Mouse (Mus musculus): ENCODE results near the gene Unc13d. TPM values are rescaled to one million over a fixed set of nuclear protein-coding genes. Genes with fewer than 3 reads are reported as not detected.
"Not testable (repeated sequence)": the region's sequence is repeated elsewhere in the genome, so short reads cannot be mapped to it uniquely, and the experiment has no call there.

Unc13d gene
- polyA plus RNA-seq, 1 experiment from 2014 or later: 1.1 TPM

- WGBS: 86% methylated on average over 6 of the region's 6 CpGs
- Histone ChIP-seq H3K36me3 (ENCODE audit: control insufficient read depth, insufficient read depth, low read length) (no peaks in the 10 kb centered on the region), H3K4me3 (ENCODE audit: low read depth, low read length) (peak overlapping the region; percentile 70), H3K9ac (ENCODE audit: low read length) (peak overlapping the region; percentile 90), H3K4me2 (ENCODE audit: low read depth, severe bottlenecking) (peak overlapping the region; percentile 90), H3K27ac (replicated peaks; ENCODE audit: low read depth, low read length) (no peak overlapping the region), H3K9me3 (ENCODE audit: control insufficient read depth, low read length) (no peaks in the 10 kb centered on the region), H3K4me1 (ENCODE audit: control insufficient read depth, insufficient read depth, low read length) (0 out of 2 replicates have a peak, but pooled peaks cover 6% of the 10 kb centered on the region), H3K27me3 (ENCODE audit: control insufficient read depth, insufficient read depth, low read length) (no peaks in the 10 kb centered on the region)
- ATAC-seq (ENCODE audit: insufficient number of reproducible peaks, low FRiP score, low TSS enrichment, low read depth) (no peak), DNase-seq (ENCODE audit: low spot score) (no peak)
Measured at GRCm38 (mm10) chr11:116029086-116029865, 48.5 kb downstream of the Unc13d start.

GRCm38 (mm10) chr11:116028177-116028865 is 49.4 kb downstream of the Unc13d start:
- Histone ChIP-seq H3K4me1 (ENCODE audit: control insufficient read depth, insufficient read depth, low read length) (0 out of 2 replicates have a peak, but pooled peaks cover 6% of the 10 kb centered on the region), H3K4me3 (ENCODE audit: low read depth, low read length) (no peak overlapping the region), H3K9me3 (ENCODE audit: control insufficient read depth, low read length) (no peaks in the 10 kb centered on the region), H3K4me2 (ENCODE audit: low read depth, severe bottlenecking) (no peak overlapping the region), H3K27ac (replicated peaks; ENCODE audit: low read depth, low read length) (no peak overlapping the region), H3K27me3 (ENCODE audit: control insufficient read depth, insufficient read depth, low read length) (no peaks in the 10 kb centered on the region), H3K36me3 (ENCODE audit: control insufficient read depth, insufficient read depth, low read length) (no peaks in the 10 kb centered on the region), H3K9ac (ENCODE audit: low read length) (no peak overlapping the region)
- no peak for DNase-seq (ENCODE audit: low spot score)
- no peak for ATAC-seq (ENCODE audit: insufficient number of reproducible peaks, low FRiP score, low TSS enrichment, low read depth)
- 85% methylated on average over 9 of the region's 9 CpGs for WGBS

GRCm38 (mm10) chr11:116027756-116028155 is 50.0 kb downstream of the Unc13d start, which contains the start of gene H3f3b:
H3f3b (minus strand) TSS chr11:116027962.
- ATAC-seq (ENCODE audit: insufficient number of reproducible peaks, low FRiP score, low TSS enrichment, low read depth): no peak
- H3K36me3 ChIP-seq (ENCODE audit: control insufficient read depth, insufficient read depth, low read length): no peaks in the 10 kb centered on the region
- H3K9me3 ChIP-seq (ENCODE audit: control insufficient read depth, low read length): no peaks in the 10 kb centered on the region
- H3K9ac ChIP-seq (ENCODE audit: low read length): no peak within 1 kb of the TSS
- no peak within 1 kb of the TSS for H3K27ac ChIP-seq (replicated peaks; ENCODE audit: low read depth, low read length)
- no peak within 1 kb of the TSS for H3K4me3 ChIP-seq (ENCODE audit: low read depth, low read length)
- H3K27me3 ChIP-seq (ENCODE audit: control insufficient read depth, insufficient read depth, low read length): no peaks in the 10 kb centered on the region
- no peak for DNase-seq (ENCODE audit: low spot score)
- WGBS: 82% methylated on average over 4 of the region's 4 CpGs
- H3K4me2 ChIP-seq (ENCODE audit: low read depth, severe bottlenecking): no peak within 1 kb of the TSS
- 0 out of 2 replicates have a peak, but pooled peaks cover 6% of the 10 kb centered on the region for H3K4me1 ChIP-seq (ENCODE audit: control insufficient read depth, insufficient read depth, low read length)

GRCm38 (mm10) chr11:116025056-116025845 is 52.5 kb downstream of the Unc13d start:
- no peak for ATAC-seq (ENCODE audit: insufficient number of reproducible peaks, low FRiP score, low TSS enrichment, low read depth)
- Histone ChIP-seq H3K4me1 (ENCODE audit: control insufficient read depth, insufficient read depth, low read length) (no peaks in the 10 kb centered on the region), H3K4me2 (ENCODE audit: low read depth, severe bottlenecking) (no peak overlapping the region), H3K9ac (ENCODE audit: low read length) (no peak overlapping the region), H3K36me3 (ENCODE audit: control insufficient read depth, insufficient read depth, low read length) (no peaks in the 10 kb centered on the region), H3K9me3 (ENCODE audit: control insufficient read depth, low read length) (no peaks in the 10 kb centered on the region), H3K4me3 (ENCODE audit: low read depth, low read length) (no peak overlapping the region), H3K27ac (replicated peaks; ENCODE audit: low read depth, low read length) (no peak overlapping the region), H3K27me3 (ENCODE audit: control insufficient read depth, insufficient read depth, low read length) (no peaks in the 10 kb centered on the region)
- 92% methylated on average over 3 of the region's 3 CpGs for WGBS
- DNase-seq (ENCODE audit: low spot score): no peak

GRCm38 (mm10) chr11:116024356-116024808 is 53.4 kb downstream of the Unc13d start:
- peak overlapping the region; percentile 90 for H3K4me3 ChIP-seq (ENCODE audit: low read depth, low read length)
- no peaks in the 10 kb centered on the region for H3K9me3 ChIP-seq (ENCODE audit: control insufficient read depth, low read length)
- H3K27me3 ChIP-seq (ENCODE audit: control insufficient read depth, insufficient read depth, low read length): no peaks in the 10 kb centered on the region
- DNase-seq (ENCODE audit: low spot score) (peak; percentile 99), ATAC-seq (ENCODE audit: insufficient number of reproducible peaks, low FRiP score, low TSS enrichment, low read depth) (peak; percentile 92)
- peak overlapping the region; percentile 100 for H3K9ac ChIP-seq (ENCODE audit: low read length)
- no peaks in the 10 kb centered on the region for H3K36me3 ChIP-seq (ENCODE audit: control insufficient read depth, insufficient read depth, low read length)
- H3K4me1 ChIP-seq (ENCODE audit: control insufficient read depth, insufficient read depth, low read length): no peaks in the 10 kb centered on the region
- H3K4me2 ChIP-seq (ENCODE audit: low read depth, severe bottlenecking): peak overlapping the region; percentile 39; the same call in 1 of the 2 replicates
- under 1% methylated on average over 37 of the region's 37 CpGs for WGBS
- H3K27ac ChIP-seq (replicated peaks; ENCODE audit: low read depth, low read length): peak overlapping the region; percentile 98

- peak; percentile 56; the same call in 1 of the 2 replicates for ATAC-seq (ENCODE audit: insufficient number of reproducible peaks, low FRiP score, low TSS enrichment, low read depth)
- peak overlapping the region; percentile 98 for H3K27ac ChIP-seq (replicated peaks; ENCODE audit: low read depth, low read length)
- WGBS: under 1% methylated on average over 53 of the region's 57 CpGs
Measured at GRCm38 (mm10) chr11:116023771-116024355, 53.9 kb downstream of the Unc13d start.

GRCm38 (mm10) chr11:116023074-116023770 is 54.5 kb downstream of the Unc13d start:
- peak overlapping the region; percentile 98 for H3K27ac ChIP-seq (replicated peaks; ENCODE audit: low read depth, low read length)
- DNase-seq (ENCODE audit: low spot score): peak; percentile 60
- peak overlapping the region; percentile 100 for H3K9ac ChIP-seq (ENCODE audit: low read length)
- H3K27me3 ChIP-seq (ENCODE audit: control insufficient read depth, insufficient read depth, low read length); H3K4me1 ChIP-seq (ENCODE audit: control insufficient read depth, insufficient read depth, low read length); ATAC-seq (ENCODE audit: insufficient number of reproducible peaks, low FRiP score, low TSS enrichment, low read depth); H3K9me3 ChIP-seq (ENCODE audit: control insufficient read depth, low read length); H3K36me3 ChIP-seq (ENCODE audit: control insufficient read depth, insufficient read depth, low read length): not testable (repeated sequence)
- H3K4me2 ChIP-seq (ENCODE audit: low read depth, severe bottlenecking): peak overlapping the region; percentile 39
- peak overlapping the region; percentile 90 for H3K4me3 ChIP-seq (ENCODE audit: low read depth, low read length)
- WGBS: 10% methylated on average over 18 of the region's 18 CpGs

More at GRCm38 (mm10) chr11:116023771-116024355, 53.9 kb downstream of the Unc13d start:
- Histone ChIP-seq H3K27me3 (ENCODE audit: control insufficient read depth, insufficient read depth, low read length) (no peaks in the 10 kb centered on the region), H3K4me3 (ENCODE audit: low read depth, low read length) (peak overlapping the region; percentile 90), H3K9me3 (ENCODE audit: control insufficient read depth, low read length) (no peaks in the 10 kb centered on the region), H3K36me3 (ENCODE audit: control insufficient read depth, insufficient read depth, low read length) (no peaks in the 10 kb centered on the region), H3K4me1 (ENCODE audit: control insufficient read depth, insufficient read depth, low read length) (no peaks in the 10 kb centered on the region), H3K4me2 (ENCODE audit: low read depth, severe bottlenecking) (peak overlapping the region; percentile 39), H3K9ac (ENCODE audit: low read length) (peak overlapping the region; percentile 100)
- DNase-seq (ENCODE audit: low spot score): peak; percentile 88
